Mouse (Mus musculus): ENCODE data around the gene Dkk3. TPM values are rescaled to one million over a fixed set of nuclear protein-coding genes. Genes with fewer than 3 reads are reported as not detected.
"Not testable (repeated sequence)": the region's sequence is repeated elsewhere in the genome, so short reads cannot be mapped to it uniquely, and the experiment has no call there.

Dkk3 gene
- polyA plus RNA-seq, 1 experiment from 2014 or later, result 32.8 TPM

- Histone ChIP-seq H3K9ac (no peak overlapping the region), H3K4me1 (replicated peaks) (no peaks in the 10 kb centered on the region), H3K4me3 (no peak overlapping the region), H3K9me3 (no peaks in the 10 kb centered on the region), H3K27ac (replicated peaks) (no peak overlapping the region), H3K27me3 (no peaks in the 10 kb centered on the region), H3K36me3 (peaks cover 51% of the 10 kb centered on the region), H3K4me2 (no peak overlapping the region)
- ATAC-seq (ENCODE audit: low FRiP score, low read depth), result no peak
- 97% methylated on average over 2 of the region's 2 CpGs for WGBS
Measured at GRCm38 (mm10) chr7:112100887-112101286, 58.0 kb downstream of the Dkk3 start.

GRCm38 (mm10) chr7:112094923-112095322 lies 63.9 kb downstream of the Dkk3 start:
- H3K27me3 ChIP-seq; H3K9ac ChIP-seq; H3K4me3 ChIP-seq; H3K4me2 ChIP-seq; H3K9me3 ChIP-seq; ATAC-seq (ENCODE audit: low FRiP score, low read depth); H3K4me1 ChIP-seq (replicated peaks); H3K27ac ChIP-seq (replicated peaks): not testable (repeated sequence)
- WGBS, result 93% methylated on average over 4 of the region's 4 CpGs
- H3K36me3 ChIP-seq, result peaks cover 63% of the 10 kb centered on the region

- Histone ChIP-seq H3K4me2 (no peak overlapping the region), H3K4me1 (replicated peaks) (no peaks in the 10 kb centered on the region), H3K27ac (replicated peaks) (no peak overlapping the region), H3K9ac (no peak overlapping the region), H3K36me3 (peaks cover 41% of the 10 kb centered on the region), H3K4me3 (no peak overlapping the region), H3K9me3 (no peaks in the 10 kb centered on the region), H3K27me3 (no peaks in the 10 kb centered on the region)
- WGBS, result 93% methylated on average over 2 of the region's 2 CpGs
- ATAC-seq (ENCODE audit: low FRiP score, low read depth), result no peak
Measured at GRCm38 (mm10) chr7:112086186-112086585, 72.7 kb downstream of the Dkk3 start.

- no peaks in the 10 kb centered on the region for H3K4me1 ChIP-seq (replicated peaks)
- no peak overlapping the region for H3K9ac ChIP-seq
- H3K27ac ChIP-seq (replicated peaks), result no peak overlapping the region
- no peak for ATAC-seq (ENCODE audit: low FRiP score, low read depth)
- no peak overlapping the region for H3K4me2 ChIP-seq
- H3K27me3 ChIP-seq, result no peaks in the 10 kb centered on the region
- WGBS, result 42% methylated on average over 4 of the region's 4 CpGs
- H3K4me3 ChIP-seq, result no peak overlapping the region
- peaks cover 38% of the 10 kb centered on the region for H3K36me3 ChIP-seq
- H3K9me3 ChIP-seq, result no peaks in the 10 kb centered on the region
Measured at GRCm38 (mm10) chr7:112085062-112085461, 73.8 kb downstream of the Dkk3 start.

- peaks cover 37% of the 10 kb centered on the region for H3K36me3 ChIP-seq
Measured at GRCm38 (mm10) chr7:112084222-112084621, 74.6 kb downstream of the Dkk3 start.

GRCm38 (mm10) chr7:112082636-112083035 lies 76.2 kb downstream of the Dkk3 start:
- WGBS, result 98% methylated on average over 1 of the region's 1 CpGs
- Histone ChIP-seq H3K9ac (no peak overlapping the region), H3K36me3 (peaks cover 32% of the 10 kb centered on the region), H3K4me2 (no peak overlapping the region), H3K4me1 (replicated peaks) (no peaks in the 10 kb centered on the region), H3K27me3 (no peaks in the 10 kb centered on the region), H3K4me3 (no peak overlapping the region), H3K9me3 (no peaks in the 10 kb centered on the region), H3K27ac (replicated peaks) (no peak overlapping the region)
- no peak for ATAC-seq (ENCODE audit: low FRiP score, low read depth)

More at GRCm38 (mm10) chr7:112084222-112084621, 74.6 kb downstream of the Dkk3 start:
- Histone ChIP-seq H3K9me3 (no peaks in the 10 kb centered on the region), H3K4me3 (no peak overlapping the region), H3K27me3 (no peaks in the 10 kb centered on the region), H3K27ac (replicated peaks) (no peak overlapping the region), H3K9ac (no peak overlapping the region), H3K4me2 (no peak overlapping the region), H3K4me1 (replicated peaks) (no peaks in the 10 kb centered on the region)
- no peak for ATAC-seq (ENCODE audit: low FRiP score, low read depth)
- 91% methylated on average over 2 of the region's 2 CpGs for whole genome bisulfite sequencing

- Histone ChIP-seq H3K27me3 (no peaks in the 10 kb centered on the region), H3K36me3 (peaks cover 26% of the 10 kb centered on the region), H3K4me1 (replicated peaks) (no peaks in the 10 kb centered on the region), H3K9ac (no peak overlapping the region), H3K4me3 (no peak overlapping the region), H3K4me2 (no peak overlapping the region), H3K27ac (replicated peaks) (no peak overlapping the region), H3K9me3 (no peaks in the 10 kb centered on the region)
- no peak for ATAC-seq (ENCODE audit: low FRiP score, low read depth)
- WGBS, result 90% methylated on average over 5 of the region's 5 CpGs
Measured at GRCm38 (mm10) chr7:112074868-112075267, 84.0 kb downstream of the Dkk3 start.

Other genes with a start within 250 kb of the Dkk3 start
- 63.7 and 65.4 TPM in 2 replicates for gene Usp47, start 135.6 kb downstream of the Dkk3 start, polyA plus RNA-seq (2015; fragmentation: Nextera tagmentation; extraction: Ambion mirVana)
- 3.8 and 4.6 TPM in 2 replicates for gene Mical2, start 66.8 kb upstream of the Dkk3 start, polyA plus RNA-seq (2015; fragmentation: Nextera tagmentation; extraction: Ambion mirVana)